Mouse (Mus musculus): ENCODE results near the gene Sod3.

Gene Sod3

DNA sequence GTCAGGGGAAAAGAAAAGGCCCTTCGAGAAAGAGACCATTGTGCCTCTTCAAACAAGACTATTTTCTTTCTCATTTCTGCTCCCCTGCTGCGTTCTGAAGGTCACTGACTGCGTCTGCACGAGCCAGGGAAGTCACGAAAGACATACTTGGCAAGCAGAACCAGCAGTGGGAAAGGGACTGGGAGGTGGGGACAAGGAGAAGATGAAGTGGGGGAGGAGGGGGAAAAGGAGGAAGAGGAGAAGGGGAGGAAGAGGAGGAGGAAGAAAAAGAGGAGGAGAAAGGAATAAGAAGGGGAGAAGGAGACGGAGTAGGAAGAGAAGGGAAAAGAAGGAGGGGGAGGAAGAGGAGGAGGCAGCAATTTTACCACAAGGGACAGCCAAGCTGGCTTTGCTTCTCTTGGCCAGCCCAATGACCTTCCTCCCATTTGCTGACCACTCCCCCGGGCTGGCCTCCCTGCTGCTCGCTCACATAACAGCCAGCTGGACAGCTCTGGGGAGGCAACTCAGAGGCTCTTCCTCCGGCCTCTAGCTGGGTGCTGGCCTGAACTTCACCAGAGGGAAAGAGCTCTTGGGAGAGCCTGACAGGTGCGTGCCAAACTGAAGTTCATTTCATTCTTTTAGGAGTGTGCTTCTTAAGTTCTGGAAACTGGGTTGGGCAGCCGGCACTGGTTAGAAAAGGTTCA, at the start of gene Sod3:
Sod3 (plus strand) TSS at position 324 of the 683 bp plus-strand sequence.
- TF ChIP-seq GATA4 (IDR thresholded peaks at IDR 0.05; ENCODE audit: insufficient replicate concordance, low read length), result no peak

DNA sequence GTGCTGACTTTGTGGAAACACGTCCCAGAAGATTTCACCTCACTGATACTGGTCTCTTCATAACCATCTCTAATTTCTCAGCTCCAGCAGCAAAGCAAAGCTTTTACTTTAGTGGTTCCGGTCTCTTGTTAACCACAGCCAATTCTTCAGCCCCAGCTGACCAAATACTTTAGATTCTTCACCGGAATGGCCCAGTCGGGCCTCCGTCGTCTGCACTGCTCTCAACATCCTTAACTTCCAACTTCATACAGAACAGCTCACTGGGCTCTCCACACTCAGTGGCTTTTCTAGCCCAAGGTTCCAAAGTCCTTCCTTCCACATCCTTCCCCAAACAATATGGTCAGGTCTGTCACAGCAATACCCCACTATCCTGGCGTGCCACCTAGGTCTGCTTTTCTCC, 46.7 kb upstream of the Sod3 start:
- no peak for TF ChIP-seq GATA4 (IDR thresholded peaks at IDR 0.05; ENCODE audit: insufficient replicate concordance, low read length)

DNA sequence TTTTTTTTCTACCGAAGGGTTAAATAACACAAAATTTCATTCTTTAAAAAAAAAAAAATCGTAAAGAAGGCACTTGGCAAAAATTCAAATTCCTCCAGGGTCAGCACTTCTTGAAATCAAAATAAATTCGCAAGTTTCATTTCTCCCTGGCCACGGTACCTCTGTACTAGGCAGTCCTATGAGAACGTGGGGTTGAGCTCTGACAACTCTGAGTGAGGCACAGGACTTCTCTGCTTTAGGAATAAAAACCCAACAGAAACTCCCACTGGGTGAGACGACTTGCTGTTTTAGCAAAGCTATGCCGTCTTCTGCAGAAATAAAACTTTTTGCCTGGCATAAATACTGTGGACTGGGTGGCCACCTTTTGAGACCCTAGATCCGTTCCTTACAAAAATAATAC, 44.1 kb upstream of the Sod3 start:
- no peak for TF ChIP-seq GATA4 (IDR thresholded peaks at IDR 0.05; ENCODE audit: insufficient replicate concordance, low read length)

DNA sequence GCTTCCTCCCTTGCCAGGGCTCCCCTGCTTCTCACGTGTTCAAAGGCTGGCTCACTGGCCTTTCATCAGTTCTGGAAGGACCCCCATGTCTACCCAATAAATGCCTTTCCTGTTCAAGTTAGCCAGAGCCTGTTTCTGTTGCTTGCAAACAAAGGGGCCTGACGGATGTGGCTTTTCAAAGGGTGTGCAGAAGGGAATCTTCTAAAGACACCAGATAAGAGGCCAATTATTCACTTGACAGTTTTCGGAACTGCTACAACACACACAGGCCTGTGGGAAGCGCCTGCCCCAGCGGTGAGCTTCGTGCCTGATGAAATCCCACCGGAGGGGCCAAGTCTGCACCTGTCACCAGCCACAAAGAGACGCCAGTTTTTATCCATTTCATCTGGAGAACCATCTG, 31.5 kb upstream of the Sod3 start:
- TF ChIP-seq GATA4 (IDR thresholded peaks at IDR 0.05; ENCODE audit: insufficient replicate concordance, low read length), result no peak

DNA sequence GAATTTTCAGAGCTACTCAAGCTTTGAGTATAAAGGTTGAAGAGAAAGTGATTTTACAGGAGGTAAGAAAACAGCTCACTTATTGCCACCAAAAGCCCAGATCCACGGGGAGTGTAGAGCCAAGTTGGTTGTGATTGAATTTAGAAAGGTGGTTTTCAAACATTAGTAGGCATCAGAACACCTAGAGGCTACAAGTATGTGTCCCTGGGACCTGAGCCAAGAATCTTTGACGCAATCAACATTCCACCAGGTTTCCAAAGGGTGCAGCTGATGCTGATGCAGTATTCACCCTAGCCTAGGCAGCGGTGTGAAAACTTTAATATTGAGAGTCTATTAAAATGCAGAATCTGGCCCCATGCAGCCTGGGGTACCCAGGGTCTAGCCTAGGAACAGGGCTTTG, 28.0 kb upstream of the Sod3 start:
- no peak for TF ChIP-seq GATA4 (IDR thresholded peaks at IDR 0.05; ENCODE audit: insufficient replicate concordance, low read length)

DNA sequence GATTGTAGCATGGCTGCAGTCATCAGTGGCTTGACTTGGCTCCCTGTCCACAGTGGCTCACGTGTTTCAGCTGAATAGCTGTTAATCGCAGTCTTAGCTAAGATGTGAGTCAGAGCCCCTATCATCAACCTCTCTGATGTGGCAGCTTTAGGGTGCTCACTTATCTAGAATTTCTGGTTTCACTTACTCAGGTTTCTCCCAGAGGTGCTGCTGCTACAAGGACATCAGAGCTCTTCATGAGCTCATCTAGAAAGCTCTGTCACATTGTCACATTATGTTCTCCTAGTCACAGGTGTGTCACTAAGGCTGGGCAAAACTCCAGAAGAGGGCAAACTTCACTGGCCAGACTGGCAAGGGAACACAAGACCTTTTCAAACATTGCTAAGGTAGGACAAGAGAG, 24.5 kb upstream of the Sod3 start:
- TF ChIP-seq GATA4 (IDR thresholded peaks at IDR 0.05; ENCODE audit: insufficient replicate concordance, low read length), result no peak

DNA sequence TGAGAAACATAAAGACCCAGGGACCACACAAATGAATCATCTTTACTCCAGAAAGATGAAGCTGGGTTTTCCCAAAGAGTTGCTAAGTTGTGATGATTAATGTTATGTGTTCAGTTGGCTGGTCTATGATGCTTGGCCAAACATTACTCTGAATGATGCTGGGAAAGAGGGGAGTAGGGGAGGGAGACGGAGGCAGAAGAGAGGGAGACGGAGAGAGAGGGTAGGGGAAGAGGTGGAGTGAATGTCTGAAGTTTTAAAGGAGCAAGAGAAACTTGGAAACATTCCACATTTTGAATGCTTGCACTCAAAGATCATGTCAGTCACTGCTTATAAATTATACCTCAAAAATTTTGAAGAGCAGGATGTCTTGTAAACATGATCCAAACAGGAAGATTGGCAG, 16.7 kb upstream of the Sod3 start:
- no peak for TF ChIP-seq GATA4 (IDR thresholded peaks at IDR 0.05; ENCODE audit: insufficient replicate concordance, low read length)

DNA sequence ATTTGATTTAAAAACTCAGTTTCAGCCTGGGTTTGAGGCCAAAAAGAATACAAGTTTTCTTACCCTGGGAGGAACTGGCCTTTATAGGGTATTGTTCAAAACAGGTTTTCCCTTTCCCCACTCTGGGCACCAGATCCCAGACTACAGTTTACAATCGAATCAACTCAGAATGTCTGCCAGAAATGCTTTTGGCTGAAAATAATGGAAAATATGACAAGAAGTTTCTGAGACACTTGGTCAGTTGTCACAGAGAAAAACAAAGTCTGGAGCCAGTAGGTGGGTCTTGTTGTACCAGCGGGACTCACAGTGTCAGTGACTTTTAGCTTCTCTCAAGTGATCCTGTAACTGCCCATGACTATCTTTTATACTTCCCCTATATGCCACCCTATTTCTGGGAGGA, 13.1 kb upstream of the Sod3 start:
- TF ChIP-seq GATA4 (IDR thresholded peaks at IDR 0.05; ENCODE audit: insufficient replicate concordance, low read length), result no peak

DNA sequence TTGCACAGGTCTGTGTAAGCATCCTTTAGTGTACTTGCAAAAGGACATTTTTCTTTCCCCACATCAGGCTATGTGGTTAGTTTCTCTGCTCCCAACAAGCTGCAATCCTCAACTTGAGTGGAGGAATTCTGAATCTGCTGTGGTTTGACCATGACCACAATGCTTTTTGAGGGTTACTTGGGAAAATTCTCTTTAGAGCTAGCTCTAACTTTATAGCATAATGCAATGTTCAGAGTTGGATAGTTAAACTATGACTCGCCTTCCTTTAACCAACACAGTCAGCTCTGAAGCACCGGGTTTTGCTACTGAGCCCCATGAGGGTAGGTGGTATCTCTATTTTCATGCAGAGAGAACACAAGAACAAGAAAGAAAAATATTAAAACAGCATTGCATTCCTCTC, 12.0 kb upstream of the Sod3 start:
- TF ChIP-seq GATA4 (IDR thresholded peaks at IDR 0.05; ENCODE audit: insufficient replicate concordance, low read length), result no peak

DNA sequence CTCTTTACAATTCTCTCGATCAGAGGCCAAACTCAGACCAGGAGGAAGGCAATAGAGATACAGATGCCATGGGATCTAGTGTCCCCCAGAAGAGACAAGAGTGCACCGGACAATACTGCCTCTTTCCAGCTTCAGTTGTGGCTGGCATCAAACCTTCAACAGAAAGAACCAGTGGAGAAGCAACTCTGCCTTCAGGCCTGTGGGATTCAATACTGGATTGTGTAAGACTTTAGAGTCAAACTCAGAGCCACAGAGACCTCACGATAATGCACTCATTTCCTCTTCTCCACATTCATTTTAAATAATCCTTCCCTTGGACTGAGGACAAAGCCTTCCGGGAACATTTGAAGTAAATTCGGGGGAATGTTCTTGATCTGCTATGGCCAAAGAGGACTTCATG, 10.9 kb upstream of the Sod3 start:
- no peak for TF ChIP-seq GATA4 (IDR thresholded peaks at IDR 0.05; ENCODE audit: insufficient replicate concordance, low read length)

DNA sequence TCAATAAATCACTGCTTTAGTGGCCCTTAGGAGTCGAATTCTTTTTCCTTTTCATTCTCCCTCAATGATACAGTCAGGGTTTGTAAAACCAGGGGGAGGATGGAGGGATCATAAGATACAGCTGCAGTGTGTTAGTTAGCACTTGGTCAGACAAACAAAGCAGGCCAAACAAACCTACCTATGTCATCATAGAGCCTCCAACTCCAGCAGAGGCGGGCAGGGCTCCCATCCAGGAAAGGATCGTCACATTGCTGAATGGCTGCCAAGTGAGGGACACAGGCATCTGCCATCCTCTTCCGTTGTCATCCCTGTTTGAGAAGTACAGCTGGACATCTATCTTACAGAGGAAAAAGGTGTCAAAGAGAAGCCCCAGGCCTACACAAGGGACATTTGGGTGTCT, 9.2 kb upstream of the Sod3 start:
- TF ChIP-seq GATA4 (IDR thresholded peaks at IDR 0.05; ENCODE audit: insufficient replicate concordance, low read length), result no peak

DNA sequence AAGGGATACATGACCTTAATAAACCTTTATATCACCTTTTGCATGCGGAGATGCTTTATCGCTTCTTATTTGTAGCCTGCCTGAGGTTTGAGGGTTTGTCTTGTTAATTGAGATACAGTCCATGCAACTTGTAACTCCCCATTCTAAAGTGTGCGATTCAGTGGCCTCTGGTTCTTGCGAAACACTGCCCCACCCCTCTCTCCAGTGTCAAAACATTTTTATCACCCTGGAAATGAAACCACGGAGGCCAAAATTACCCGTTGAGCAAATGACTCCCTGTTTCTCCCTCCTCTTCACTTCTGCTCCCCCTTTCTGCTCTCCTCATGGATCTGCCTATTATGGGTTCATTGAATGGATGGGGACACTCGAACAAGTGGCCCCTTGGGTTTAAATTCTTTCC, 8.0 kb upstream of the Sod3 start:
- no peak for TF ChIP-seq GATA4 (IDR thresholded peaks at IDR 0.05; ENCODE audit: insufficient replicate concordance, low read length)

DNA sequence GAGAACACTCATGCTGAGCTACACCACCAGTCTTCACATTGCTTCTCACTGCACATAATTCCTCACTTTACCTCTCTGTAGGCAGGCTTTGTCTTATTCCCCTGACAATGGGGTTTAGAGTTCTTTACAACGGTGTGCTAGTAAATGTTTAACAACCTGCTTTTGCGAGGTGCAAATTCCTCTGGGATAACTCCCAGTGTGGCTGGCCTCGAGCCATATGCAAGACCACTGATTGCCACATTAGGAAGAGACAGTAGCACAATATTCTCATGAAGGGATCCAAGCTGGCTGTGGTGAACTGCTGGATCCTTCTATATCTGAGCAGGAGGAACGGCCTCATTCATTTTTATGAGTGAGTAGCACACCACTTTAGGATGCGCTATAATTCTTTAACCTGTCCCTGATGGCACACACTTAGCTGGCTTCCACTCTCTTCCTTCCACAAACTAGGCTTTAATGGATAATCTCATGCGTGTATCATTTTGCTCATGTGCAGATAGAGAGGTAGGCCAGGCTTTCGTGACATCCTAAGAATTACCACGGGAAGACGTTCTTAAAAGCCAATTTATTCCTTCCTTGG, 6.3 kb upstream of the Sod3 start:
- no peak for TF ChIP-seq GATA4 (IDR thresholded peaks at IDR 0.05; ENCODE audit: insufficient replicate concordance, low read length)

DNA sequence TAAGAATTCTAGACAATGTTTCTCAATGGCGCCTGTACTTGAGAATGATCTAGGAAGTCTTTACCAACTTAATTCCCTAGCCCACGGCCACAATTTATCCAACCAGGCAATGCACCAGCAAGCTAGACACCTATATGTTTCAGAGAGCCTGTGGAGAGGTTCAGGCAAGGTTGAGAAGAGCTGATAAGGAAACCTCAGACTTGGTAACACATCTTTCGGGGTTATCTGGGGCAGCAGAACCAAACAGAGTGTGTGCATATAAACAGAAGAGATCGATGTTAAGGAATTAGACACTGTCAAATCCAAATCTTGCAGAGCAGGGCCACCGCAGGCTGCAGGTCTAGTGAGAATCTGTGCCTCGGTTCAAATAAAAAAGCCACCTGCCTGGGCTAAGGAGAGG, 5.5 kb upstream of the Sod3 start:
- no peak for TF ChIP-seq GATA4 (IDR thresholded peaks at IDR 0.05; ENCODE audit: insufficient replicate concordance, low read length)

DNA sequence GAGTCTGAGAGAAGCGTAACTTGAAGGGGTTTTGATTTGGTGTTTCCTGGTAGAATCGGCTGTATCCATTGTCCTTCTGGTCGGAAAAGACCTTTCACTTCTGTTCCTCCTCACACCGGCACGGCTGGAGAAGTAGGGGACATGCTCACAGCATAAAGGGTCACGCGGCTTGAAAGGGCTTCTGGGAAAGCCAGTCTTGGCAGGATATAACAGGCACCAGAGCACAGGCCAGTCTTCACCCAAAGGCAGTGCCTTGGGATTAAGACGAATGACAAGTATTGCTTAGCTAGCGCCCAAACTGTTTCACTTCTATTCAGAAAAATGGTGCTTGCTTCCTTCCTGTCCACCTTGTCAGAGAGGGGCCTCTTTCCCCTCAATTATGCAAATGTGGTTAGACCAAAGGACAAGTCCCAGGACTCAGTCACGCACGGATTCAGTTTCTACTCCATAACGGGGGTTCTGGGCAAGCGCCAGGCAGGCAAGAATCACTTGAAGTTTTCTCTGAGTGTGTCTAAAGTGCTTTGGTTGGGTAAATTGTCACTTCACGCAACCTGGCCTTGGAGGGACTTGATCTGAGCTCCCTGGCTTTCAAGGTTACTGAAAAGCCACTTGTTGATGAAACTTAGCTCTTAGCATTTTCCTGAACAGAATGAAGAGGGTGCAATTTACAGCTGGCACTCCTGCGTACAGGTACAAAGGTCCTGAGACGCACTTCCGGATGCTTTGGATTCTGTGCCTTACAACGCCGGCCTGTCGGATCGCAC, 3.1 kb upstream of the Sod3 start:
- no peak for TF ChIP-seq GATA4 (IDR thresholded peaks at IDR 0.05; ENCODE audit: insufficient replicate concordance, low read length)

DNA sequence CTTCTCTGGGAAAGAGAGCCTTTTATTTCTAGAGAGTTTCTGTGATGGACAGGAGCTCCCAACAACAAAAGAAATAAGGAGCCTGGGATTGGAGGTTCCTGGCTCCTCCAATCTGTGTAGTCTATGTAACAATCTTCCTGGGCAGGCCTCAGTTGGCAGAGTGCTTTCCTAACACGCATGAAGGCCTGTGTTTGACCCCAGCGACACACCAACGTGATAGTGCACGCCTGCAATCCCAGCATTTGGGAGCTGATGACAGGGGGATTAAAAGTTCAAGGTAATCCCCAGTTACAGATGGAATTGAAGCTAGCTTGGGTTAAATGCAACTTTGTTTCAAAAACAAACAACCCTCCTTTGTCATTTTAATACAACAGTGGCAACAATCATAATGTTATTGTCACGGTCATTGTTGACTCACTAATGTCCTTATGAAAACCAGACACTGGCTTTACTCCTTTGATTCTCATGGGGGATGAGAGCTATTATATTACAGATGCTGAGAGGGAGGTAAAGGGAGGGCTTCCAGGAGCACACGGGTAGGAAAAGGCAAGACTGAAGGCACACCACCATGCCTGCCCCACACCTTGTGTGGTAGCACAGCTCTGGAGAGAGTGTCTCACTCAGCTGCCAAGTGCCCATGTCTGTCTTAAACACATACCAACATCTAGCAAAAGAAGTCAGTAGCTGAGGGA, 669 bp upstream of the Sod3 start:
- no peak for TF ChIP-seq GATA4 (IDR thresholded peaks at IDR 0.05; ENCODE audit: insufficient replicate concordance, low read length)
